Mouse (Mus musculus) adrenal gland, adult 18-20 months (tissue): ENCODE results near the gene Ltbp2. TPM values are rescaled to one million over a fixed set of nuclear protein-coding genes. Genes with fewer than 3 reads are reported as not detected.

Experiments
- DNase-seq, 2 experiments: peaks; one replicate each; pipeline ENCODE4 v3.0.0; 2021 to 2022; ENCODE audit warnings: low spot score in 2 of 2
- total RNA-seq, 2 experiments: library from RNA; stranded (reverse); gene quantifications; 1 replicate in 1 of 2; 2 replicates in 1 of 2; pipeline ENCODE4 v1.2.3; 2021

Ltbp2 gene
- total RNA-seq, 2 experiments from 2014 or later = 5.7 to 15.7 TPM

GRCm38 (mm10) chr12:84841158-84842140 is 34.9 kb downstream of the Ltbp2 start:
- no peak for DNase-seq

GRCm38 (mm10) chr12:84840734-84841133 is 35.6 kb downstream of the Ltbp2 start:
- no peak for DNase-seq

GRCm38 (mm10) chr12:84839965-84840364 is 36.4 kb downstream of the Ltbp2 start:
- no peak for DNase-seq

- DNase-seq = no peak
Observed at GRCm38 (mm10) chr12:84835626-84836025, 40.7 kb downstream of the Ltbp2 start.

GRCm38 (mm10) chr12:84834773-84835172 is 41.6 kb downstream of the Ltbp2 start:
- DNase-seq = no peak

- DNase-seq = no peak
Observed at GRCm38 (mm10) chr12:84831648-84832047, 44.7 kb downstream of the Ltbp2 start.

- no peak for DNase-seq
Observed at GRCm38 (mm10) chr12:84831141-84831540, 45.2 kb downstream of the Ltbp2 start.

GRCm38 (mm10) chr12:84830438-84830837 is 45.9 kb downstream of the Ltbp2 start:
- DNase-seq = no peak

GRCm38 (mm10) chr12:84829913-84830312 is 46.4 kb downstream of the Ltbp2 start:
- DNase-seq = no peak

GRCm38 (mm10) chr12:84829109-84829724 is 47.1 kb downstream of the Ltbp2 start:
- no peak for DNase-seq

- no peak for DNase-seq
Observed at GRCm38 (mm10) chr12:84827384-84827933, 48.9 kb downstream of the Ltbp2 start.

- no peak for DNase-seq
Observed at GRCm38 (mm10) chr12:84824203-84824602, 52.1 kb downstream of the Ltbp2 start.

- DNase-seq = no peak
Observed at GRCm38 (mm10) chr12:84823601-84824000, 52.7 kb downstream of the Ltbp2 start.

- no peak for DNase-seq
Observed at GRCm38 (mm10) chr12:84819236-84820168, 56.8 kb downstream of the Ltbp2 start.

GRCm38 (mm10) chr12:84818496-84818895 is 57.8 kb downstream of the Ltbp2 start:
- DNase-seq = no peak

- no peak for DNase-seq
Observed at GRCm38 (mm10) chr12:84814663-84815325, 61.5 kb downstream of the Ltbp2 start.

GRCm38 (mm10) chr12:84813773-84814172 is 62.6 kb downstream of the Ltbp2 start:
- DNase-seq = no peak

GRCm38 (mm10) chr12:84812004-84812403 is 64.3 kb downstream of the Ltbp2 start:
- peak in 1 of 2 experiments; percentile 22 for DNase-seq

GRCm38 (mm10) chr12:84811510-84811909 is 64.8 kb downstream of the Ltbp2 start:
- no peak for DNase-seq

- DNase-seq = no peak
Observed at GRCm38 (mm10) chr12:84810810-84811209, 65.5 kb downstream of the Ltbp2 start.
